22 mouse cellular contexts compared by ENCODE assay signal in the genomic region with DNA sequence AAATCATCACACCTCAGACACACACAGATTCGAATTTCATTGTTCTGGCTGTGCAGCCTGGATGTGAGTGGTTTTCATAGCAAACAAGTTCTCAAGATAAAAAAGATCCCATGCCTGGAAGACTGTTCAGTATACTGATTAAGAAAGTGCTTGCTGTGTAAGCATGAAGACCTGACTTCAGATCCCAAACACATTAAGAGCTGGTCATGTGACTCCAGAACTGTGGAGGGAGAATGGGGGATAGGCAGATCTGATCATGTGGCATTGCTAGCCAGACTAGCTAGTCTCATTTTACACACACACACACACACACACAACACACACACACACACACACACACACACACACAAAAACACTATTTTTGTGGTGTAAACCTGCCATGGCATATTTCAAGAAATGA.
DNase-seq lines count a peak whose midpoint lies in the region; TF ChIP-seq lines count a peak whose summit lies in the region.
"Had no signal": no experiment of that assay in that cellular context is flagged by ENCODE, and none has a peak within 500 bp of the region (broad histone marks: within the 10 kb centered on the region; RNA-seq: fewer than 3 reads in every experiment).

No protein-coding gene starts in this region.

- H3K4me3 ChIP-seq in C2C12 (ENCODE audit: insufficient read depth, poor library complexity, severe bottlenecking), result no peak overlapping the region
- no peak overlapping the region for H3K4me3 ChIP-seq in myocyte

- DNase-seq in 3T3-L1 (ENCODE audit: low read depth, low spot score) (peak; percentile 61), NIH3T3 (ENCODE audit: low read depth) (peak; percentile 26)
- DNase-seq in kidney, adult 8-10 months, result no peak
- DNase-seq in frontal cortex, postnatal 36 days (ENCODE audit: low spot score in 2 of 2), result no peak
- no peak for DNase-seq in urinary bladder, adult 18-20 months (ENCODE audit: low spot score in 2 of 2)
- DNase-seq in retina, postnatal 1 day, result no peak
- DNase-seq: adrenal gland, adult 2 months; adrenal gland, adult 8-10 months; adrenal gland, postnatal 10 days; adrenal gland, postnatal 14 days; adrenal gland, postnatal 25 days; adrenal gland, postnatal 36 days; B cell, adult 2 months; cerebellum, adult 11 months; cerebellum, adult 11-12 months; cerebellum, adult 18-20 months; cerebellum, adult 2 months; cerebellum, adult 8-10 months had no signal

- no peaks in the 10 kb centered on the region for H3K36me3 ChIP-seq in C2C12 (ENCODE audit: control insufficient read depth, insufficient read depth)
- no peaks in the 10 kb centered on the region for H3K36me3 ChIP-seq in myocyte (ENCODE audit: control insufficient read depth, insufficient read depth)
- H3K36me3 ChIP-seq: G1E had no signal

- no peaks in the 10 kb centered on the region for H3K79me2 ChIP-seq in C2C12 (ENCODE audit: control insufficient read depth, insufficient read depth)
- H3K79me2 ChIP-seq in myocyte (ENCODE audit: control insufficient read depth, insufficient read depth), result no peaks in the 10 kb centered on the region

- no peak overlapping the region for H3K4me2 ChIP-seq in myocyte (ENCODE audit: low read depth)

- H3K27me3 ChIP-seq in C2C12 (ENCODE audit: control insufficient read depth, insufficient read depth, insufficient read length) (no peaks in the 10 kb centered on the region), myocyte (ENCODE audit: control insufficient read depth, insufficient read depth, insufficient read length) (no peaks in the 10 kb centered on the region)
- H3K27me3 ChIP-seq: Patski had no signal

- no peak for TF ChIP-seq CTCF in C2C12 (IDR thresholded peaks at IDR 0.05; ENCODE audit: control insufficient read depth, insufficient read depth, insufficient read length)

- H3K79me3 ChIP-seq in C2C12 (ENCODE audit: low read depth), result no peaks in the 10 kb centered on the region

- no peak for TF ChIP-seq POLR2A in myocyte (IDR thresholded peaks at IDR 0.05; ENCODE audit: insufficient read length, low read depth)

- no peak overlapping the region for H3ac ChIP-seq in C2C12 (ENCODE audit: control insufficient read depth, insufficient read length, low read depth)
- H3ac ChIP-seq in myocyte (ENCODE audit: control insufficient read depth, insufficient read length), result no peak overlapping the region

TF ChIP-seq in C2C12, 6 proteins besides CTCF, POLR2A, EP300 and RAD21:
- TF ChIP-seq USF1 (IDR thresholded peaks at IDR 0.05; ENCODE audit: low read depth) (peak; percentile 78), CEBPB (IDR thresholded peaks at IDR 0.05; ENCODE audit: low read depth) (no peak), FOSL1 (IDR thresholded peaks at IDR 0.05; ENCODE audit: insufficient read depth, low read length, poor library complexity, severe bottlenecking) (no peak)

TF ChIP-seq in myocyte, 11 proteins besides CTCF, POLR2A, EP300 and RAD21:
- TF ChIP-seq SRF (IDR thresholded peaks at IDR 0.05; ENCODE audit: control insufficient read depth, insufficient read length, low read depth), result no peak
- TF ChIP-seq USF1 (IDR thresholded peaks at IDR 0.05; ENCODE audit: low read depth), result peak; percentile 78

Comparison
In these comparisons a context has a peak if more than half of its experiments do, and no peak if none do; other contexts are left out.
1. DNase-seq: peak in 3T3-L1 (single experiment) and NIH3T3 (single experiment); none in kidney, adult 8-10 months (0 of 2), frontal cortex, postnatal 36 days (0 of 2), urinary bladder, adult 18-20 months (0 of 2) and retina, postnatal 1 day (single experiment).